Mouse (Mus musculus) urinary bladder, postnatal 25 days (tissue): ENCODE data around the gene Olfr727.

ENCODE experiments used
- DNase-seq: peaks from one replicate; pipeline ENCODE4 v3.0.0; 2022; ENCODE audit warnings: low spot score

Gene Olfr727

DNA sequence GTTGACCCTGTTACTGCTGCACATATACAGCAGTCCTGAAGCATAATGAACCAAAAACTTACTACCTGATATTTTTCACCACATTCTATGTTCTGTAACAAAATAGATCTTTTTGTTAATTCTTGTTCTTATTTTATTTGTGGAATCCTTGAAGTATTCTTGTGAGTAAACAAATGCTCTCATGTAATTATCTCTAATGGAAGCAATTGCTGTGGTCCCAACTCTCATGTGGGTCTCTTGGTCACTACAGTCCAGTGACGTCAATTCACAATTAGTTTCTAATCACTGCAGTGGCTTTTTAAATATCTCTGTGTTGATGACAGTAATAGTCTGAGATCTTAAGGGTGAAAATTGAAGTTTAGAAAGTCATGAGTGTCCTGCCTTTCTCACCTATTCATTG lies at the start of gene Olfr727:
Olfr727 (plus strand) TSS at position 301 of the 400 bp plus-strand sequence.
- no peak for DNase-seq

DNA sequence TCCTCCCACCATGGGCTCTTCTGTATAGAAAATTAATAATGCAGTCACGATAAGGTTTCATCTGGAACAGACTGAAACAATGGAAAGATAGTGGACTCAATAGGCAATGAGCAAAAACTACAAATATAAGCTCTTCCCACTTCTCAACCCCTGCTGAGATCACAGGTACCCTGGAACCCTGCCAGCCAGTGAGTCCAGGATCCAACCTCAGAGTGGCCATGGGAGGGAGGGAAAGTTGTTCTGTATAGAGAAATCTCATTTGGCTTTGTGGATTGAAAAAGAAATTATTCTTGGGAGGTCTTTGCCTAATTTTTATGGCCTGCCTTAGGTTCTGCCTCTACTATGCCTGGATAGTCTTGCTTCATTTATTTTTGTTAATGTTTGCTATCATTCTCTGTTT lies 32.1 kb upstream of the Olfr727 start, which contains the start of gene Olfr726:
Olfr726 (minus strand) TSS at position 101 of the 400 bp plus-strand sequence.
- no peak for DNase-seq

DNA sequence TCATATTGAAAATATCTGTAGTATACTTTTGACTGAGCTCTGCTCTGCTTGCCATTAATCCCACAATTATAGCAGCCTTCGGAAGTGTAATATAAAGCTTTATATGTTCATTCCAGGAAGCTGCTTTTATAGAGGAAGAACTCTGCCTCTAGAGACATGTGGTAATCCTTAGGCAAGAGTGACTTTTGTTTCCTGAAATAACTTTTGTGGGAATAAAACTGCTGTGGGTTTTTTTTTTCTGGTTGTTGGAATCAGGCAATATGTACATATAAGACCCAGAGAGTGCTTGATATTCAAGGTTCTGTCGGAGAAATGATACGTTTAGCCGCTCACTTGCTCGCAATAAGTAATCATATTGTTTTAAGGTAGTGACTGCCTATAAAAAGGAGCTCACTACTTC lies 19.6 kb downstream of the Olfr727 start, which contains the start of gene Olfr728:
Olfr728 (minus strand) TSS at position 101 of the 400 bp plus-strand sequence.
- DNase-seq, result no peak

DNA sequence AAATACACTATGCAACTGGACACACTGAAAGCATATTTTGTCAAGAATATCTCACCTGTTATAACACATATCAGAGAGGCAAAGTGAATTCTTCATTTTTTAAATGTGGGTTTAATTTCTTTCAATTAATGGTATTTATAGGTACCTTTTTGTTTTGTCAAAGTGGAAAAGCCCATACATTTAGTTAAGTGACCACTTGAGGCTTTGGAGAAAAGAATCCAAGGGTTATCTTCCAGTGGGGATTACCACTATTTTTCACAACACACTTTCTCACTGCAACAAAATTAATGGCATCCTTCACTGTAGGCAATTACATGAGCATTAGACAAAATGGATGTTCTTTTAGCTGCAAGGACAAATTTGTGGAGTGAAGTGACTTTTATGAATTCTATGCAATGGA lies 29.8 kb downstream of the Olfr727 start, which contains the start of gene Olfr729:
Olfr729 (minus strand) TSS at position 101 of the 400 bp plus-strand sequence.
- no peak for DNase-seq
